Mouse (Mus musculus) forebrain, embryonic 16.5 days (tissue): ENCODE results near the gene Trak1. TPM values are rescaled to one million over a fixed set of nuclear protein-coding genes. Genes with fewer than 3 reads are reported as not detected.

Experiments
- ATAC-seq: fragments of 200-750 bp; cut with Nextera tagmentation; 2 replicates; pipeline ENCODE4 v1.8.0; 2017; ENCODE audit warnings: mild to moderate bottlenecking, moderate library complexity
- H3K27ac ChIP-seq: fragments of 300-500 bp; sonication (generic); 2 replicates; pipeline ENCODE4 v1.5.1; 2014; ENCODE audit warnings: low read length, control low read depth
- H3K27me3 ChIP-seq: fragments of 300-500 bp; sonication (generic); replicated peaks from 2 replicates; pipeline ENCODE4 v1.6.1; 2014; ENCODE audit warnings: low read length; ENCODE audit not compliant: control insufficient read depth, insufficient read depth
- H3K36me3 ChIP-seq: fragments of 300-500 bp; sonication (generic); 2 replicates; pipeline ENCODE4 v1.6.1; 2014; ENCODE audit not compliant: control insufficient read depth, insufficient read depth
- H3K4me1 ChIP-seq: fragments of 300-500 bp; sonication (generic); replicated peaks from 2 replicates; pipeline ENCODE4 v1.6.1; 2014; ENCODE audit warnings: low read length; ENCODE audit not compliant: control insufficient read depth, insufficient read depth
- H3K4me2 ChIP-seq: fragments of 300-500 bp; sonication (generic); 2 replicates; pipeline ENCODE4 v1.6.1; 2014; ENCODE audit warnings: mild to moderate bottlenecking, low read length, control low read depth
- H3K4me3 ChIP-seq: fragments of 300-500 bp; sonication (generic); replicated peaks from 2 replicates; pipeline ENCODE4 v1.5.1; 2014; ENCODE audit warnings: mild to moderate bottlenecking, low read length, control low read depth
- H3K9ac ChIP-seq: fragments of 300-500 bp; sonication (generic); replicated peaks from 2 replicates; pipeline ENCODE4 v1.6.1; 2014; ENCODE audit warnings: low read depth, low read length, control low read depth
- H3K9me3 ChIP-seq: fragments of 300-500 bp; sonication (generic); 2 replicates; pipeline ENCODE4 v1.6.1; 2016; ENCODE audit warnings: low read length; ENCODE audit not compliant: control insufficient read depth
- WGBS: fragments of 180-500 bp; shearing (Covaris S2); extraction: QIAGEN DNeasy Blood & Tissue Kit; methylation state at CpG from one replicate; pipeline ENCODE4 v1.1.7; 2014; 5-methylcytosine and 5-hydroxymethylcytosine counted together
- polyA plus RNA-seq: library from polyadenylated mRNA; unstranded; fragments of >200 nt; fragmentation: Nextera tagmentation; extraction: Ambion mirVana; gene quantifications from 2 replicates; pipeline ENCODE4 v1.2.1, GENCODE M21; 2015

Gene Trak1
- polyA plus RNA-seq, 1 experiment from 2014 or later: 85.1 TPM

DNA sequence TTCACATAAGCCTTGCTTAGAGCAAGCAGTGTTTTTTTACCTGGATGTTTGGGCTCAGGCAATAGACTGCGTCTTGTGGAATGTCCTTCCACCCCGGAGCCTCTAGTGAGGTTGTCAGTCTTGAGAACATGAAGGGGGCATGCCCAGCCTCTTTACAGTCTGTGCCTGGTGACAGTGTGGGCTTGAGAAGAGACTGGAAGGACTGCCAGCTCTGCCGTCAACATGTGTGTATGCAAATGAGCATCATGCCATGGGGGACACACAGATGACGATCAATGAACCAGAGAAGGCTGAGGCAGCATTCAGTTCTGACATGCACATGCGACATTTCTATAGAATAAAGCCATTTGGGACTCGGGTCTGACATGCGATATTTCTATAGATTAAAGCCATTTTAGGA, 132.3 kb downstream of the Trak1 start:
- Histone ChIP-seq H3K27me3 (no peaks in the 10 kb centered on the region), H3K4me1 (peaks cover 18% of the 10 kb centered on the region), H3K27ac (no peak overlapping the region), H3K4me2 (no peak overlapping the region), H3K9me3 (no peaks in the 10 kb centered on the region), H3K9ac (no peak overlapping the region), H3K4me3 (no peak overlapping the region), H3K36me3 (no peaks in the 10 kb centered on the region)
- WGBS: 63% methylated on average over 7 of the region's 7 CpGs
- ATAC-seq: peak; percentile 46; the same call in 1 of the 2 replicates

DNA sequence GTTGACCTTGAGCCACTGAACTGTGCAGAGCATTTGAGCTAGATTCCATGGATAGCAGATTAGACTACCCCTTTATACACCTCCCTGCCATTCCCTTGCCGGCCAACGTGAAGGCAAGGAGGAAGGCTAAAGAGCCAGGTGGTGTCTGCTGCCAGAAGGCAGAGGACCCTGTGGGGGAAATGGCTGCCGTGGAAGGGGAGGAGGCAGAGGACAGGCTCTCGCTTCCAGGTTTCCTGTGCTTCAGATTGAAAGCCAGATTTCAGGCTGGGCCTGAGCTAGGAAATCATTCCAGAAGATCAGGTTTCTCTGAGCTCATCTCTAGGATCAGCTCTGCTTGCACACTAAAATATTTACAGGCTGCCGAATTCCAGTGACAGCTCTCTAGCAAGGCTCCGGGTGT, 133.1 kb downstream of the Trak1 start:
- Histone ChIP-seq H3K4me2 (no peak overlapping the region), H3K4me1 (peaks cover 18% of the 10 kb centered on the region), H3K36me3 (no peaks in the 10 kb centered on the region), H3K9me3 (no peaks in the 10 kb centered on the region), H3K27me3 (no peaks in the 10 kb centered on the region), H3K27ac (no peak overlapping the region; the same call in 1 of the 2 replicates), H3K9ac (no peak overlapping the region), H3K4me3 (no peak overlapping the region)
- no peak for ATAC-seq
- 67% methylated on average over 6 of the region's 6 CpGs for WGBS

DNA sequence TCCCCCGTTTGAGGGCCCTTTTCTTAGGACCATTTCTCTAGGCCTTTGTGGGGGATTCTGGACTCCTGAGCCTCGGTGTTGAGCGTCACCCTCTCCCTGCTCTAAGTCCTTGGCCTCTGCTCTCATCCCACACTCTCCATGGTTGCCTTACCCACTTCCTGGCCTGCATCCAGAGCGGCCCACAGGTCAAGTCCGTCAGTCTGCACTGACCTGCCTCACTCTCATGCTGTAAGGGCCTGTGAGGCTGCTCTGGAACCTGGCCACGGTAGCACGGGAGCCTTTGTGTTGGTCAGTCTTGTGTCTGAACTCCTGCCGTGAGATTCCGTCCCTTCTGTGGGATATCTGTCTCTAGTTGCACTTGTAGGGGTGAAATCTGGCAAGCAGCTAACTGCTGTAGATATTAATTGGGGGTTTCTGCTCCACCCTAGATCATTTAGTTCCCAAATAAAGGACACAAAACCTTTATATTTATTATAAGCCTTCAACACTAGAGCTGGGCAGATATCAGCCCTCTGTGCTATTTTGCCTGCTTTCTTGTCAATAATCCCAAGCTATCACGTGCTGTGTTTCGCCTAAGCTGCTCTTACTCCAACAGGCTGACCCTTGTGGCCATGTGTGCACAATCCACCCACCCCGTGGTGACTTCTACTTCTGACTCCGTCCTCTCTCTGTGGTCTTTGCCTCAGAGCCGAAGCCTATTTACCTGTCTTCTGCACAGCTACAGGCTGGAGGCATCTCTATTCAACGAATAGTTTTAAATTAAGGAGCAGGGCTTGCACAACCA, 136.6 kb downstream of the Trak1 start:
- H3K9ac ChIP-seq: no peak overlapping the region
- H3K4me2 ChIP-seq: no peak overlapping the region
- H3K4me3 ChIP-seq: no peak overlapping the region
- 78% methylated on average over 15 of the region's 15 CpGs for WGBS
- ATAC-seq: no peak
- H3K27me3 ChIP-seq: no peaks in the 10 kb centered on the region
- no peak overlapping the region for H3K27ac ChIP-seq
- no peaks in the 10 kb centered on the region for H3K9me3 ChIP-seq
- H3K4me1 ChIP-seq: peaks cover 18% of the 10 kb centered on the region
- no peaks in the 10 kb centered on the region for H3K36me3 ChIP-seq

DNA sequence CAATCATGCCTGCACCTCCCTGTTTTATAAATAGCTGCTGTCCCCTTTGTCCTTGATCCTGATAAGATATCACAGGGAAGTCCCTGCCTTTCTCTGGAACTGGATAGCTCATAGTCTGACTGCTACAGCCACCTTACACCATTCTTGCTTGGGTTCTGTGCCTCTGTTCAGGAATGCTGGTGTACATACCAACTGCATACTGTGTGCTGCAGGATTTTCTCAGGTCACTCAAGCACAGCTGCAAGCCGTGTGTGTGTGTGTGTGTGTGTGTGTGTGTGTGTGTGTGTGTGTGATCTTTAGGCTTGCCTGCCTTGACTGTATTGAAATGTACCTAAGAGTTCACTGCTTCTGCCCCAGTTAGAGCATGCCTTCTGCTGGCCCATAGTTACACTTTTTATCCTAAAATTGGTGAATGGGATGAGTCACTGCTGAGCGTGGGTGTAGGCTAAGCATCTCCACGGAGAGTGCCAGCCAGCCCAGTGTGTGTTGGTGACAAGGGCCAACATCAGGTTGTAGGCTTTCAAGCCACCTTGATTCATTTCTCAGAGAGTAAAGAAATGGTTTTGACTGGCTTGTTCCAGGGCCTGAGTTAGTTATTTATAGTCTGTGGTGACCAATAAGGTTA, 138.1 kb downstream of the Trak1 start:
- Histone ChIP-seq H3K27ac (no peak overlapping the region), H3K9ac (no peak overlapping the region), H3K4me2 (no peak overlapping the region), H3K9me3 (no peaks in the 10 kb centered on the region), H3K4me1 (peaks cover 8% of the 10 kb centered on the region; the same call in 1 of the 2 replicates), H3K36me3 (no peaks in the 10 kb centered on the region), H3K27me3 (no peaks in the 10 kb centered on the region), H3K4me3 (no peak overlapping the region)
- no peak for ATAC-seq
- WGBS: 84% methylated on average over 3 of the region's 3 CpGs

DNA sequence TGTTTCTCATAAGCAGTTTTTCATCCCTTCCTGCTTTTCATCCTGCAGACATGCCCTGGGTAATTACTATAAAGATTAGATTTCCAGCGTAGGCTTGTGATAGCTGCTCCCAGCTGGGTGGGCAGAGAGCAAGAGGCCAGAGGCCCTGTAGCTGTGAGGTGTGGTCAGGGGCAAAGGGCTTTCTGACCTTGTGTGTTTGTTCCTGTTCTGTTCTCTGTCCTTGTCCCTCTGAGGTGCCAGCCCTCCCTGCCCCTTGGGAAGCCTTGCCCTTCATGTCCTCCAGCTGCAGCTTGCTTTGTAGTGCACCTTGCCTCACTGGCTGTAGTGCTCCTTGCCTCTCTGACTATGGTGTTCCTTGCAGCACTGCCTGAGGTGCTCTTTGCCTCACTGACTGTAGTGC, 139.2 kb downstream of the Trak1 start:
- Histone ChIP-seq H3K27me3 (no peaks in the 10 kb centered on the region), H3K9ac (no peak overlapping the region), H3K4me1 (0 out of 2 replicates have a peak, but pooled peaks cover 8% of the 10 kb centered on the region), H3K4me2 (no peak overlapping the region), H3K27ac (no peak overlapping the region), H3K36me3 (no peaks in the 10 kb centered on the region), H3K9me3 (no peaks in the 10 kb centered on the region), H3K4me3 (no peak overlapping the region)
- ATAC-seq: no peak
- WGBS: 83% methylated on average over 1 of the region's 1 CpGs

DNA sequence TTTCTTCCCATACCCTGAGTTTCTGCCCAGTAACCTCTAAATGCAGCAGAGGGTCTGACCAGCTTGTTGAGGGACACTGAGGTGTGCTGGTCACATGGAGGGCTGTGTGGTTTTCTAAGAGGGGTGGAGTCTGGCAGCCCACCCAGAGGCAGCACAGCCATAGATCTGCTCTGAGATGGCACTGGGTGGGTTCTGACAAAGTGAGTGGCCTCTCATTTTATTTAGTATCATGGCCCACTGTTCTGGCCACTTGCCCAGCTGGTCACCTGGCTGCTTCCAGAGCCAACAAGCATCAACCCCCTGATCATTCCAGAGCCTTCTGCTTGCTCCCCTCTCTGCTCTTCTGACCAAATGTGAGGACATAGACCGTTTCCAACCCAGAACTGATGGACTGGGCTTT, 144.8 kb downstream of the Trak1 start:
- ATAC-seq: no peak
- Histone ChIP-seq H3K9ac (no peak overlapping the region), H3K27me3 (no peaks in the 10 kb centered on the region), H3K9me3 (no peaks in the 10 kb centered on the region), H3K4me2 (no peak overlapping the region), H3K4me3 (no peak overlapping the region), H3K4me1 (peaks cover 8% of the 10 kb centered on the region; the same call in 1 of the 2 replicates), H3K36me3 (peaks cover 11% of the 10 kb centered on the region; the same call in 1 of the 2 replicates), H3K27ac (no peak overlapping the region)
- WGBS: 95% methylated on average over 1 of the region's 1 CpGs

DNA sequence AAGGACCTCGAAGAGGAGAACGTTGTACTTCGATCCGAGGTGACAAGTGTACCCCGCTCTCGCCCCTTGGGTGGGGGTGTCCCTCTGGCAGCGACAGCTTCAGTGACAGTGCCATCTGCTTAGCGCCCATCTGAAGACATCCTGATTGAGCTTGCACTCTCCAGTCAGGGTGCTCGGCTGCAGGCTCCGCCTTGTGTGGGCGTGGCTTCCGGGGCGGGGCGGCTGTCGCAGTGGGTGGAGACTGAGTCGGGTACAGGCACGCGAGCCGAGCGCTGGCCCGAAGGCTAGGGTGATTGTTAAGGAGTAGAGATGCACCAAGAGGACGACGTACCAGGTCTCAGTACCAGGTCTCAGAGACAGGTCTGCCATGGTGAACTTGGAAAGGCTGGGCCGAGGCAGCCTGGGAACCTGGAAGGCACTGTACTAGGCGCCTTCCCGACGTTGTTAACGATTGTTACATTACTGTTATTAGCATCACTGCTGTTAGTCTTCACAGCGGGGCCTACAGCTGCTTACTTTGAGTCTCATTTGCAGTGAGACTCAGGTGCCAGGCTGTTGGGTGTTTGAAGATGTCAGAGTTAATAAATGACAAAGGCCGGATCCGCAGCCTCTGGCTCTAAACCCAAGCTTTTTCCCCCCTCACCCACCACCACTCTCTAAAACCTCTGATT, 146.5 kb downstream of the Trak1 start:
- Histone ChIP-seq H3K36me3 (peaks cover 19% of the 10 kb centered on the region), H3K9me3 (no peaks in the 10 kb centered on the region), H3K27me3 (no peaks in the 10 kb centered on the region), H3K4me1 (peaks cover 8% of the 10 kb centered on the region; the same call in 1 of the 2 replicates), H3K9ac (no peak overlapping the region), H3K4me3 (no peak overlapping the region), H3K27ac (peak overlapping the region; percentile 17), H3K4me2 (no peak overlapping the region)
- ATAC-seq: peak; percentile 36; the same call in 1 of the 2 replicates
- WGBS: 64% methylated on average over 31 of the region's 31 CpGs

DNA sequence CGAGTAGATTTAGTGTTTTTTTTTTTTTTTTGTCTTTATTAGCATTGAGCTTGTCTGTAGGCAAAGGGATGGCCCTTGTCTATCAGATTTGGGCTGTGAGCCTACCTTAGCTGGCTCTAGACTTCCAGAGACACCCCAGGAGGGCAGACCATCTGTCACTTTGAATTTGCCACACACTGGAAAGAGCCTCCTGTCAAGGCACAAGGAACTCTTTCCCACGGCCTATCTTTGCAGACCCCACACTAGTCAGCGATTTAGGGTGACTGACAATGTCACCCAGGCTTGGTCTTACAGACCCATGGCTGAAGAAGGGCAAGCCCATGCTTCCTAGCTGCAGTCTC, 147.0 kb downstream of the Trak1 start:
- H3K27ac ChIP-seq: peak overlapping the region; percentile 26
- no peaks in the 10 kb centered on the region for H3K9me3 ChIP-seq
- no peak overlapping the region for H3K4me2 ChIP-seq
- ATAC-seq: no peak
- H3K27me3 ChIP-seq: no peaks in the 10 kb centered on the region
- peaks cover 22% of the 10 kb centered on the region for H3K36me3 ChIP-seq
- no peak overlapping the region for H3K4me3 ChIP-seq
- no peak overlapping the region for H3K9ac ChIP-seq
- H3K4me1 ChIP-seq: peaks cover 8% of the 10 kb centered on the region; the same call in 1 of the 2 replicates
- WGBS: 49% methylated on average over 3 of the region's 3 CpGs

DNA sequence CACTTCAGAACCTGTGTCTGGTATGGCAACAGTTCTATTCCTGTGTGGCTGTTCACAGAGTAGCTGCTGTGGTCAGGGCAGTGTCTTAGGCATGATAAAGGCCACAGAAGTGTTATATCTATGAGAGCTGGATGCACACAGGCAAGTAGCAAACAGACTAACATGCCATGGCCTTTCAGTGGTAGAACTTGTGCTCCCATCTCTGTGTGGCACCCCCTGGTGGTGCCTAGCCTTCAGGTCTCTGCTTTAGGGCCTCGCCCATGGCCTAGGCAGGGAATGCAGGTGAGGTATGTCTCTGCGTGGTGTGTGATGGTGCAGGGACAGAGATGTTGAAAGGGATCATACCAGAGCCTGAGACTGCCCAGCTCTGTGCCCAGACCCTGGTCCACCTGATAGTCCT, 148.1 kb downstream of the Trak1 start:
- whole genome bisulfite sequencing: 93% methylated on average over 2 of the region's 2 CpGs
- no peaks in the 10 kb centered on the region for H3K27me3 ChIP-seq
- peaks cover 22% of the 10 kb centered on the region for H3K36me3 ChIP-seq
- H3K9me3 ChIP-seq: no peaks in the 10 kb centered on the region
- H3K27ac ChIP-seq: peak overlapping the region; percentile 30; the same call in 1 of the 2 replicates
- no peak overlapping the region for H3K4me3 ChIP-seq
- no peak overlapping the region for H3K9ac ChIP-seq
- ATAC-seq: no peak
- peaks cover 8% of the 10 kb centered on the region; the same call in 1 of the 2 replicates for H3K4me1 ChIP-seq
- no peak overlapping the region for H3K4me2 ChIP-seq
